Mouse (Mus musculus): ENCODE measurements around the gene Eif4b. TPM values are rescaled to one million over a fixed set of nuclear protein-coding genes. Genes with fewer than 3 reads are reported as not detected.
A peak's percentile ranks its signal among the peaks of the same experiment; 100 is the strongest.

Gene Eif4b
- polyA plus RNA-seq, 1 experiment from 2014 or later: 80.4 TPM

- DNase-seq (ENCODE audit: low spot score): peak; percentile 73
- Histone ChIP-seq H3K4me1 (replicated peaks) (peaks cover 67% of the 10 kb centered on the region), H3K27ac (no peak overlapping the region), H3K27me3 (ENCODE audit: insufficient read depth, poor library complexity, severe bottlenecking) (peaks cover 56% of the 10 kb centered on the region), H3K9me3 (no peaks in the 10 kb centered on the region), H3K4me3 (0 out of 2 replicates have a peak overlapping the region, but pooled peaks have one; percentile 48), H3K36me3 (peaks cover 21% of the 10 kb centered on the region; the same call in 1 of the 2 replicates)
- 45% methylated on average over 13 of the region's 13 CpGs for WGBS
Observed at GRCm38 (mm10) chr15:102107689-102108573, 34.4 kb downstream of the Eif4b start.

GRCm38 (mm10) chr15:102108651-102109525 lies 35.3 kb downstream of the Eif4b start:
- Histone ChIP-seq H3K4me3 (no peak overlapping the region), H3K9me3 (no peaks in the 10 kb centered on the region), H3K4me1 (replicated peaks) (peaks cover 58% of the 10 kb centered on the region), H3K27me3 (ENCODE audit: insufficient read depth, poor library complexity, severe bottlenecking) (peaks cover 47% of the 10 kb centered on the region), H3K36me3 (peaks cover 21% of the 10 kb centered on the region; the same call in 1 of the 2 replicates), H3K27ac (no peak overlapping the region)
- peak; percentile 76 for DNase-seq (ENCODE audit: low spot score)
- WGBS: 51% methylated on average over 18 of the region's 18 CpGs

GRCm38 (mm10) chr15:102110271-102110670 lies 36.7 kb downstream of the Eif4b start:
- DNase-seq (ENCODE audit: low spot score): no peak
- 91% methylated on average over 7 of the region's 7 CpGs for WGBS

GRCm38 (mm10) chr15:102110701-102111494 lies 37.3 kb downstream of the Eif4b start:
- no peak for DNase-seq (ENCODE audit: low spot score)
- Histone ChIP-seq H3K27ac (no peak overlapping the region), H3K36me3 (peaks cover 38% of the 10 kb centered on the region), H3K9me3 (no peaks in the 10 kb centered on the region), H3K4me3 (no peak overlapping the region), H3K4me1 (replicated peaks) (peaks cover 43% of the 10 kb centered on the region), H3K27me3 (ENCODE audit: insufficient read depth, poor library complexity, severe bottlenecking) (peaks cover 27% of the 10 kb centered on the region)
- 80% methylated on average over 29 of the region's 29 CpGs for WGBS

More at GRCm38 (mm10) chr15:102110271-102110670, 36.7 kb downstream of the Eif4b start:
- no peaks in the 10 kb centered on the region for H3K9me3 ChIP-seq
- H3K4me1 ChIP-seq (replicated peaks): peaks cover 48% of the 10 kb centered on the region
- no peak overlapping the region for H3K27ac ChIP-seq
- peaks cover 33% of the 10 kb centered on the region for H3K27me3 ChIP-seq (ENCODE audit: insufficient read depth, poor library complexity, severe bottlenecking)
- H3K4me3 ChIP-seq: no peak overlapping the region
- H3K36me3 ChIP-seq: peaks cover 32% of the 10 kb centered on the region

- H3K4me3 ChIP-seq: no peak overlapping the region
- H3K27ac ChIP-seq: no peak overlapping the region
- H3K4me1 ChIP-seq (replicated peaks): peaks cover 39% of the 10 kb centered on the region
- peaks cover 21% of the 10 kb centered on the region for H3K27me3 ChIP-seq (ENCODE audit: insufficient read depth, poor library complexity, severe bottlenecking)
- no peak for DNase-seq (ENCODE audit: low spot score)
- 83% methylated on average over 11 of the region's 11 CpGs for WGBS
- H3K36me3 ChIP-seq: peaks cover 44% of the 10 kb centered on the region
- H3K9me3 ChIP-seq: no peaks in the 10 kb centered on the region
Observed at GRCm38 (mm10) chr15:102111495-102111829, 37.9 kb downstream of the Eif4b start.

- H3K27me3 ChIP-seq (ENCODE audit: insufficient read depth, poor library complexity, severe bottlenecking): peaks cover 14% of the 10 kb centered on the region
- WGBS: 89% methylated on average over 6 of the region's 6 CpGs
Observed at GRCm38 (mm10) chr15:102112181-102112580, 38.6 kb downstream of the Eif4b start.

GRCm38 (mm10) chr15:102112827-102113226 lies 39.3 kb downstream of the Eif4b start:
- H3K27me3 ChIP-seq (ENCODE audit: insufficient read depth, poor library complexity, severe bottlenecking): peaks cover 7% of the 10 kb centered on the region
- WGBS: 86% methylated on average over 8 of the region's 8 CpGs
- DNase-seq (ENCODE audit: low spot score): no peak
- H3K27ac ChIP-seq: no peak overlapping the region
- H3K36me3 ChIP-seq: peaks cover 57% of the 10 kb centered on the region
- peaks cover 35% of the 10 kb centered on the region for H3K4me1 ChIP-seq (replicated peaks)
- H3K4me3 ChIP-seq: no peak overlapping the region
- no peaks in the 10 kb centered on the region for H3K9me3 ChIP-seq

More at GRCm38 (mm10) chr15:102112181-102112580, 38.6 kb downstream of the Eif4b start:
- Histone ChIP-seq H3K4me1 (replicated peaks) (peaks cover 35% of the 10 kb centered on the region), H3K36me3 (peaks cover 51% of the 10 kb centered on the region), H3K4me3 (no peak overlapping the region), H3K27ac (no peak overlapping the region), H3K9me3 (no peaks in the 10 kb centered on the region)
- DNase-seq (ENCODE audit: low spot score): no peak

- Histone ChIP-seq H3K9me3 (no peaks in the 10 kb centered on the region), H3K36me3 (peaks cover 66% of the 10 kb centered on the region), H3K4me1 (replicated peaks) (peaks cover 38% of the 10 kb centered on the region), H3K27ac (no peak overlapping the region), H3K4me3 (no peak overlapping the region), H3K27me3 (ENCODE audit: insufficient read depth, poor library complexity, severe bottlenecking) (no peaks in the 10 kb centered on the region)
- 81% methylated on average over 4 of the region's 4 CpGs for WGBS
- no peak for DNase-seq (ENCODE audit: low spot score)
Observed at GRCm38 (mm10) chr15:102113674-102114073, 40.1 kb downstream of the Eif4b start.

- H3K4me1 ChIP-seq (replicated peaks): peaks cover 34% of the 10 kb centered on the region
- no peaks in the 10 kb centered on the region for H3K27me3 ChIP-seq (ENCODE audit: insufficient read depth, poor library complexity, severe bottlenecking)
- no peaks in the 10 kb centered on the region for H3K9me3 ChIP-seq
- no peak overlapping the region for H3K4me3 ChIP-seq
- no peak overlapping the region for H3K27ac ChIP-seq
- DNase-seq (ENCODE audit: low spot score): no peak
- H3K36me3 ChIP-seq: peaks cover 74% of the 10 kb centered on the region
- 86% methylated on average over 7 of the region's 7 CpGs for WGBS
Observed at GRCm38 (mm10) chr15:102114651-102115260, 41.2 kb downstream of the Eif4b start.

- Histone ChIP-seq H3K4me3 (no peak overlapping the region), H3K27me3 (ENCODE audit: insufficient read depth, poor library complexity, severe bottlenecking) (no peaks in the 10 kb centered on the region), H3K27ac (no peak overlapping the region), H3K36me3 (peaks cover 80% of the 10 kb centered on the region), H3K9me3 (no peaks in the 10 kb centered on the region), H3K4me1 (replicated peaks) (peaks cover 32% of the 10 kb centered on the region)
- WGBS: 67% methylated on average over 9 of the region's 9 CpGs
- DNase-seq (ENCODE audit: low spot score): no peak
Observed at GRCm38 (mm10) chr15:102115731-102116231, 42.2 kb downstream of the Eif4b start.

- Histone ChIP-seq H3K4me1 (replicated peaks) (peaks cover 26% of the 10 kb centered on the region), H3K27ac (no peak overlapping the region), H3K9me3 (no peaks in the 10 kb centered on the region), H3K27me3 (ENCODE audit: insufficient read depth, poor library complexity, severe bottlenecking) (no peaks in the 10 kb centered on the region), H3K4me3 (no peak overlapping the region), H3K36me3 (peaks cover 80% of the 10 kb centered on the region)
- DNase-seq (ENCODE audit: low spot score): no peak
- WGBS: 77% methylated on average over 11 of the region's 11 CpGs
Observed at GRCm38 (mm10) chr15:102116753-102117415, 43.3 kb downstream of the Eif4b start.
